Mouse (Mus musculus) neural tube, embryonic 13.5 days (tissue): ENCODE results near the gene 3110001I22Rik. TPM values are rescaled to one million over a fixed set of nuclear protein-coding genes. Genes with fewer than 3 reads are reported as not detected.
"Not testable (repeated sequence)": the region's sequence is repeated elsewhere in the genome, so short reads cannot be mapped to it uniquely, and the experiment has no call there.

Experiments
- ATAC-seq: fragments of 200-750 bp; cut with Nextera tagmentation; 2 replicates; pipeline ENCODE4 v1.8.0; 2017; ENCODE audit warnings: low read depth, mild to moderate bottlenecking, moderate TSS enrichment, moderate library complexity
- H3K27ac ChIP-seq: fragments of 300-500 bp; sonication (generic); replicated peaks from 2 replicates; pipeline ENCODE4 v1.5.1; 2015; ENCODE audit warnings: moderate library complexity, mild to moderate bottlenecking, inconsistent platforms
- H3K27me3 ChIP-seq: fragments of 300-500 bp; sonication (generic); 2 replicates; pipeline ENCODE4 v1.6.1; 2015; ENCODE audit warnings: mild to moderate bottlenecking, inconsistent platforms
- H3K36me3 ChIP-seq: fragments of 300-500 bp; sonication (generic); 2 replicates; pipeline ENCODE4 v1.6.1; 2015; ENCODE audit warnings: mild to moderate bottlenecking, inconsistent platforms
- H3K4me1 ChIP-seq: fragments of 300-500 bp; sonication (generic); replicated peaks from 2 replicates; pipeline ENCODE4 v1.6.1; 2015; ENCODE audit warnings: inconsistent platforms
- H3K4me2 ChIP-seq: fragments of 300-500 bp; sonication (generic); 2 replicates; pipeline ENCODE4 v1.6.1; 2015; ENCODE audit warnings: inconsistent platforms, mild to moderate bottlenecking, moderate library complexity
- H3K4me3 ChIP-seq: fragments of 300-500 bp; sonication (generic); 2 replicates; pipeline ENCODE4 v1.5.1; 2015; ENCODE audit warnings: mild to moderate bottlenecking, inconsistent platforms
- H3K9ac ChIP-seq: fragments of 300-500 bp; sonication (generic); 2 replicates; pipeline ENCODE4 v1.6.1; 2015; ENCODE audit warnings: moderate library complexity, mild to moderate bottlenecking, inconsistent platforms
- H3K9me3 ChIP-seq: fragments of 300-500 bp; sonication (generic); 2 replicates; pipeline ENCODE4 v1.6.1; 2016; ENCODE audit warnings: inconsistent platforms
- WGBS: fragments of 180-500 bp; shearing (Covaris S2); methylation state at CpG from one replicate; pipeline ENCODE4 v1.1.7; 2015; 5-methylcytosine and 5-hydroxymethylcytosine counted together
- polyA plus RNA-seq: library from polyadenylated mRNA; unstranded; fragments of >200 nt; fragmentation: Nextera tagmentation; extraction: Ambion mirVana; gene quantifications from 2 replicates; pipeline ENCODE4 v1.2.1, GENCODE M21; 2015

3110001I22Rik gene
- polyA plus RNA-seq, result 9.1 and 10.0 TPM in 2 replicates

- no peaks in the 10 kb centered on the region for H3K27me3 ChIP-seq
- WGBS, result under 1% methylated on average over 53 of the region's 54 CpGs
- no peaks in the 10 kb centered on the region for H3K9me3 ChIP-seq
- H3K27ac ChIP-seq, result peak within 1 kb of the TSS; percentile 80
- ATAC-seq, result peak; percentile 95
- peaks cover 9% of the 10 kb centered on the region for H3K36me3 ChIP-seq
- H3K4me3 ChIP-seq, result peak within 1 kb of the TSS; percentile 91
- H3K4me2 ChIP-seq, result peak within 1 kb of the TSS; percentile 91
- peaks cover 30% of the 10 kb centered on the region for H3K4me1 ChIP-seq
- peak within 1 kb of the TSS; percentile 89 for H3K9ac ChIP-seq
Observed at GRCm38 (mm10) chr16:13671685-13672385, at the start of gene 3110001I22Rik, which contains the start of gene Bfar. TSS of gene 3110001I22Rik (plus strand) at chr16:13671929. TSS of gene Bfar (plus strand) at chr16:13671858.

- no peak for ATAC-seq
- Histone ChIP-seq H3K27ac (no peak overlapping the region), H3K36me3 (peaks cover 68% of the 10 kb centered on the region), H3K4me2 (no peak overlapping the region), H3K9ac (no peak overlapping the region), H3K4me3 (no peak overlapping the region), H3K4me1 (no peaks in the 10 kb centered on the region), H3K9me3 (no peaks in the 10 kb centered on the region), H3K27me3 (no peaks in the 10 kb centered on the region)
- WGBS, result 53% methylated on average over 5 of the region's 5 CpGs
Observed at GRCm38 (mm10) chr16:13628345-13628744, 43.4 kb upstream of the 3110001I22Rik start.

- not testable (repeated sequence) for ATAC-seq, H3K9me3 ChIP-seq, H3K4me2 ChIP-seq, H3K4me3 ChIP-seq, H3K27ac ChIP-seq, H3K4me1 ChIP-seq, H3K27me3 ChIP-seq, H3K9ac ChIP-seq
- peaks cover 47% of the 10 kb centered on the region for H3K36me3 ChIP-seq
- 17% methylated on average over 2 of the region's 2 CpGs for WGBS
Observed at GRCm38 (mm10) chr16:13638198-13638597, 33.5 kb upstream of the 3110001I22Rik start.

DNA sequence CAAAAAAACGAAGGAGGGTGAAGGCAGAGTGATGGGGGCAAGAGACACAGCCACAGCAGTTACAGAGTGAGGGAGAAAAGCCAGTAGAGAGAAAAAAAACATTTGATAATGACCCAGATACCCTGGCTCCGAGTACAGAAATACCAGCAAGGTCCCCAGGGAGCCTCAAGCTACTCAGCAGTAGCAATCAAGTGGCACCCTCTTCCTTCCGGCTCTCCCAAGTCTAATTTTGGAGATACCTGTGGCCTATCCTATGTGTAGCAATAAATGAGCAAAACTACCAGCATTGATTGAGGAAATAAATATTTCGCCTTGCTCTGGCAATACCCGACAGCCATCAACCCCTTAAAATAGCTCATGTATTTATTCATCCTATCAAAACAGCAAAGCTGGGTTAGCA is 32.2 kb upstream of the 3110001I22Rik start:
- 84% methylated on average over 5 of the region's 5 CpGs for WGBS
- ATAC-seq, result no peak
- Histone ChIP-seq H3K27me3 (no peaks in the 10 kb centered on the region), H3K4me3 (no peak overlapping the region), H3K27ac (no peak overlapping the region), H3K4me1 (no peaks in the 10 kb centered on the region), H3K9ac (no peak overlapping the region), H3K36me3 (peaks cover 46% of the 10 kb centered on the region), H3K4me2 (no peak overlapping the region), H3K9me3 (no peaks in the 10 kb centered on the region)

DNA sequence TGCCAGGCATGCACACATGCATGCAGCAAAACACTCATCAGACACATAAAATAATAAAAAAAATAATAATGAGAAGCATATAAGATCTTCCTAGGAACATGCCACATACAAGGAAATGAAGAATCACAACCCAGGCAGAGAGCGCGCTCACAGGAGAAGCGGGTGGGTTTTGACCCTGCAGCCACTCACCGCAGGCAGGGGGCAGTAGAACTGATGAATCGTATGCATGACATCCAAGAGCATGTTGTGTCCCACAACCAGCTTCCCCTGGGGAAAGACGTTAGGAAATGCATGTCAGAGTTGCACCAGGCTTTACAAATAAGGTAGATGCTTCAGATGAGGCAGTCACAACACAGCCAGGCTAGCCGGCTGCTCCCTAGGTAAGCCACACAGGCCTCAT is 31.7 kb upstream of the 3110001I22Rik start:
- Histone ChIP-seq H3K4me1 (no peaks in the 10 kb centered on the region), H3K4me2 (no peak overlapping the region)
- WGBS, result 78% methylated on average over 7 of the region's 7 CpGs

DNA sequence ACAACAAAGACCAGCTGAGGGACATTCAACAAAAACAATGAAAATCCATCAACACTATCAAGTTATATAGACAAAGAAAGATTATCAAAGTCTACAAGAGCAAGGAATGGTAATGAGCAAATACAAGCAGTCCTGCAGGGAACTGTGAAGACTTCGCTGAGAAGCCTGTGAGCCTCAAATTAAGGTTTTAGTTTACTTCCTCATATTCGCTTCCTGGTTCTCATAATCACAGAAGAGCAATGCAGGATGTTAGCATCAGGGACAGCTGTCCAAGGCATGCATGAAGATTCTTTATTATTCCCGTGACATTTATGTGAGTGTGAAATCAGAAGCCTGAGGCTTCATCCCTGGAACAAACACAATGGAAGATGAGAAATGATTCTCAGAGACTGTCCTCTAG is 27.3 kb upstream of the 3110001I22Rik start:
- no peak overlapping the region for H3K9ac ChIP-seq
- no peaks in the 10 kb centered on the region for H3K27me3 ChIP-seq
- no peaks in the 10 kb centered on the region for H3K9me3 ChIP-seq
- no peak overlapping the region for H3K4me3 ChIP-seq
- H3K27ac ChIP-seq, result no peak overlapping the region
- no peak overlapping the region for H3K4me2 ChIP-seq
- peaks cover 43% of the 10 kb centered on the region for H3K36me3 ChIP-seq
- no peak for ATAC-seq
- no peaks in the 10 kb centered on the region for H3K4me1 ChIP-seq
- 76% methylated on average over 3 of the region's 3 CpGs for WGBS

More for the DNA sequence above, 31.7 kb upstream of the 3110001I22Rik start:
- no peak overlapping the region for H3K9ac ChIP-seq
- no peaks in the 10 kb centered on the region for H3K9me3 ChIP-seq
- H3K27me3 ChIP-seq, result no peaks in the 10 kb centered on the region
- ATAC-seq, result no peak
- peaks cover 46% of the 10 kb centered on the region for H3K36me3 ChIP-seq
- no peak overlapping the region for H3K4me3 ChIP-seq
- H3K27ac ChIP-seq, result no peak overlapping the region

DNA sequence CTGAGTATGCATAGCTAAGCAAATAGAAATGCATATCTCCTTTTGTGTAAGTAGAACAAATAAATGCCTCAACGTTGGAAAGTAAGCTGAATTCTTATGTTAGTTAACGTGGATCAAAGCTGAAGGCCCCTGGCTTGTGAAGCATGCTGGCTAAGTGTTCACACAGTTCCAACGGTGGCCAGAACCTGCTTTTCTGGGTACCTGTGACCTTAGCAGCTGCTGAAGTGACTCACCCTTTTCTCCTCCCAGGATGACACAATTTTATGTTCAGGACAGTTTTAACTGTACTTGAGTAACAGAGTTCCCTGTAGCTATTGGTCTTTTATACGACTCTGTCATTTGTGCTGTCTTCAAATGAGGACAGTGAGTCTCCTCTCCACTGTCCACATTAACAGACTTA is 25.8 kb upstream of the 3110001I22Rik start:
- no peak overlapping the region for H3K27ac ChIP-seq
- no peak overlapping the region for H3K9ac ChIP-seq
- no peaks in the 10 kb centered on the region for H3K27me3 ChIP-seq
- H3K4me1 ChIP-seq, result no peaks in the 10 kb centered on the region
- H3K4me3 ChIP-seq, result no peak overlapping the region
- ATAC-seq, result no peak
- H3K9me3 ChIP-seq, result no peaks in the 10 kb centered on the region
- WGBS, result 92% methylated on average over 4 of the region's 4 CpGs
- H3K36me3 ChIP-seq, result peaks cover 53% of the 10 kb centered on the region
- no peak overlapping the region for H3K4me2 ChIP-seq

- WGBS, result 89% methylated on average over 3 of the region's 3 CpGs
- no peak for ATAC-seq
- peaks cover 68% of the 10 kb centered on the region for H3K36me3 ChIP-seq
Observed at GRCm38 (mm10) chr16:13658886-13659285, 12.8 kb upstream of the 3110001I22Rik start.

DNA sequence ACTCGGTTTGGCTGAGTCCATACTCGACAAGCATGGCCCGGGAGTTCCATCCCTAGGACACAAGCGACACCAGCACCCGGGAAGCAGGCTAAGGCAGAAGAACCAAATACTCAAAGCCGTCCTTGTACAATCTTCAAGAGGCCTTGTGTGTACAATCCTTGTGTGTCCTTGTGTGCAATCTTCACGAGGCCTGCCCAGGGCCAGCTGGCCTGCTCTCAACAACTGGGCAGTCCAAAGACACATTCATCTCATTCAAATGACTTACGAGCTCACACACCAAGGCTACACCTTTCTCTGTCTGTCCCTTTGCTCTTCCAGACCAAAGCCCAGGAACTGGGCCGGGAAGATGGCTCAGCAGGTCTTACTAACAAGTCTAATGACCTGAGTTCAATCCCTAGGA is 11.0 kb upstream of the 3110001I22Rik start:
- H3K4me3 ChIP-seq, result no peak overlapping the region
- WGBS, result 91% methylated on average over 9 of the region's 9 CpGs
- no peak overlapping the region for H3K4me2 ChIP-seq
- H3K27me3 ChIP-seq, result no peaks in the 10 kb centered on the region
- ATAC-seq, result no peak
- no peaks in the 10 kb centered on the region for H3K4me1 ChIP-seq
- no peaks in the 10 kb centered on the region for H3K9me3 ChIP-seq
- no peak overlapping the region for H3K9ac ChIP-seq
- H3K27ac ChIP-seq, result no peak overlapping the region
- peaks cover 66% of the 10 kb centered on the region for H3K36me3 ChIP-seq

More at GRCm38 (mm10) chr16:13658886-13659285, 12.8 kb upstream of the 3110001I22Rik start:
- Histone ChIP-seq H3K9ac (no peak overlapping the region), H3K27ac (no peak overlapping the region), H3K27me3 (no peaks in the 10 kb centered on the region), H3K9me3 (no peaks in the 10 kb centered on the region), H3K4me1 (no peaks in the 10 kb centered on the region), H3K4me2 (no peak overlapping the region), H3K4me3 (no peak overlapping the region)

- Histone ChIP-seq H3K4me1 (peaks cover 26% of the 10 kb centered on the region), H3K4me2 (peak within 1 kb of the TSS; percentile 86), H3K9me3 (no peaks in the 10 kb centered on the region), H3K9ac (peak within 1 kb of the TSS; percentile 78), H3K36me3 (peaks cover 21% of the 10 kb centered on the region), H3K27ac (peak within 1 kb of the TSS; percentile 78), H3K27me3 (no peaks in the 10 kb centered on the region), H3K4me3 (peak within 1 kb of the TSS; percentile 60)
- under 1% methylated on average over 35 of the region's 35 CpGs for WGBS
- peak; percentile 92 for ATAC-seq
Observed at GRCm38 (mm10) chr16:13667878-13668343, 3.8 kb upstream of the 3110001I22Rik start, which contains the start of gene Parn. TSS of gene Parn (minus strand) at chr16:13668170.

- peak overlapping the region; percentile 78 for H3K27ac ChIP-seq
- H3K9me3 ChIP-seq, result no peaks in the 10 kb centered on the region
- no peaks in the 10 kb centered on the region for H3K27me3 ChIP-seq
- no peak for ATAC-seq
- H3K9ac ChIP-seq, result peak overlapping the region; percentile 78
- H3K4me3 ChIP-seq, result peak overlapping the region; percentile 60
- WGBS, result 79% methylated on average over 10 of the region's 10 CpGs
- peaks cover 32% of the 10 kb centered on the region for H3K4me1 ChIP-seq
- H3K4me2 ChIP-seq, result peak overlapping the region; percentile 86
- peaks cover 14% of the 10 kb centered on the region for H3K36me3 ChIP-seq
Observed at GRCm38 (mm10) chr16:13668402-13669108, 3.2 kb upstream of the 3110001I22Rik start.

GRCm38 (mm10) chr16:13669282-13669681 is 2.4 kb upstream of the 3110001I22Rik start:
- Histone ChIP-seq H3K9ac (no peak overlapping the region), H3K27ac (no peak overlapping the region), H3K9me3 (no peaks in the 10 kb centered on the region), H3K36me3 (peaks cover 11% of the 10 kb centered on the region), H3K4me3 (no peak overlapping the region), H3K27me3 (no peaks in the 10 kb centered on the region), H3K4me1 (peaks cover 32% of the 10 kb centered on the region), H3K4me2 (no peak overlapping the region)
- WGBS, result 84% methylated on average over 1 of the region's 1 CpGs
- ATAC-seq, result no peak
